Mouse (Mus musculus) right cerebral cortex, postnatal 14 days (tissue): ENCODE measurements around the gene Nbas.

ENCODE experiments used
- DNase-seq: peaks from one replicate; pipeline ENCODE4 v3.0.0; 2022

The Nbas gene

GRCm38 (mm10) chr12:13543806-13544205 lies 274.9 kb downstream of the Nbas start:
- DNase-seq = no peak

- DNase-seq = no peak
These were observed 294.8 kb downstream of the Nbas start for GRCm38 (mm10) chr12:13563646-13564289.

GRCm38 (mm10) chr12:13564330-13564729 lies 295.4 kb downstream of the Nbas start:
- no peak for DNase-seq

GRCm38 (mm10) chr12:13566421-13566820 lies 297.5 kb downstream of the Nbas start:
- no peak for DNase-seq

GRCm38 (mm10) chr12:13575158-13575557 lies 306.2 kb downstream of the Nbas start:
- no peak for DNase-seq

GRCm38 (mm10) chr12:13575605-13576600 lies 307.0 kb downstream of the Nbas start:
- no peak for DNase-seq

- no peak for DNase-seq
These were observed 307.8 kb downstream of the Nbas start for GRCm38 (mm10) chr12:13576761-13577160.

- no peak for DNase-seq
These were observed 311.9 kb downstream of the Nbas start for GRCm38 (mm10) chr12:13580796-13581195.

- DNase-seq = no peak
These were observed 314.5 kb downstream of the Nbas start for GRCm38 (mm10) chr12:13583386-13583785.

- DNase-seq = no peak
These were observed 316.7 kb downstream of the Nbas start for GRCm38 (mm10) chr12:13585527-13586156.

GRCm38 (mm10) chr12:13587675-13588074 lies 318.7 kb downstream of the Nbas start:
- no peak for DNase-seq

- no peak for DNase-seq
These were observed 320.1 kb downstream of the Nbas start for GRCm38 (mm10) chr12:13589021-13589420.

- DNase-seq = no peak
These were observed 326.0 kb downstream of the Nbas start for GRCm38 (mm10) chr12:13594746-13595469.

- DNase-seq = no peak
These were observed 328.1 kb downstream of the Nbas start for GRCm38 (mm10) chr12:13597026-13597425.

GRCm38 (mm10) chr12:13598545-13598944 lies 329.6 kb downstream of the Nbas start:
- DNase-seq = no peak

- DNase-seq = peak; percentile 22
These were observed 333.5 kb downstream of the Nbas start for GRCm38 (mm10) chr12:13602414-13602813.

GRCm38 (mm10) chr12:13607021-13607420 lies 338.1 kb downstream of the Nbas start:
- no peak for DNase-seq

GRCm38 (mm10) chr12:13609027-13609426 lies 340.1 kb downstream of the Nbas start:
- no peak for DNase-seq

GRCm38 (mm10) chr12:13613041-13613440 lies 344.1 kb downstream of the Nbas start:
- no peak for DNase-seq

GRCm38 (mm10) chr12:13615661-13616060 lies 346.7 kb downstream of the Nbas start:
- DNase-seq = no peak

- no peak for DNase-seq
These were observed 353.4 kb downstream of the Nbas start for GRCm38 (mm10) chr12:13622150-13622822.
